Mouse (Mus musculus): ENCODE results near the gene Kcnip4.

DNA sequence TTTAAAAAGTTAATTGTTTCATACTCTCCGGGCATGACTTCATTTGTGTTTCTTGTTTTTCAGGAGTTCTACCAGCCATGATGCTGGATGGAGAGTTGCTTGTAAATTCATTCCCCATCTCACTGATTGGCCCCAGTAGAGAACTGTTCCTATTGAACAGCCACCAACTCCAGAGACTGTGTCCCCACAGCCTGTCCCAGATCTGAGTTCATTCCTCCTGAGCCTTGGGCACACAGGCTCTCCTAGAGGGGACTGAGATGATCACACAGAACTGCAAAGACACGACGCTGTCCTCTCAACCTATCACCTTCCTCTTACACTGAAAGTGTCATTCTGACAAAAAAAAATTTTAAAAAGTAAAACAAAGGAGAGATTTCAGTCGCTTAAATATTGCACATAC lies 1.7 kb downstream of the Kcnip4 start:
- TF ChIP-seq CTCF (IDR thresholded peaks at IDR 0.05; ENCODE audit: insufficient read depth, low read length) (no peak), POLR2A (IDR thresholded peaks at IDR 0.05; ENCODE audit: borderline replicate concordance, extremely low read depth, low read depth, low read length) (no peak)

Data from lung, adult 2 months (tissue).